Mouse (Mus musculus) granulocyte monocyte progenitor cell, adult 5-6 weeks (primary cell): ENCODE measurements around the gene Lonrf3. TPM values are rescaled to one million over a fixed set of nuclear protein-coding genes. Genes with fewer than 3 reads are reported as not detected.

Experiments used
- ATAC-seq: replicated peaks from 2 replicates; pipeline ENCODE4 v1.8.0; 2016; ENCODE audit warnings: mild to moderate bottlenecking, moderate TSS enrichment, inconsistent platforms; ENCODE audit not compliant: poor library complexity, severe bottlenecking
- total RNA-seq, 2 experiments: library from RNA; stranded (forward) in 1 of 2; stranded (reverse) in 1 of 2; fragments of 200-712, 200-1000 nt in 1 of 2; fragments of >200 nt in 1 of 2; fragmentation: Nextera tagmentation in 1 of 2; gene quantifications; 2 replicates each; pipeline ENCODE4 v1.2.3; 2014 to 2017

Gene Lonrf3
- total RNA-seq (2014; fragmentation: Nextera tagmentation) (6.1 and 8.9 TPM in 2 replicates), total RNA-seq (2017) (29.0 and 31.9 TPM in 2 replicates)

DNA sequence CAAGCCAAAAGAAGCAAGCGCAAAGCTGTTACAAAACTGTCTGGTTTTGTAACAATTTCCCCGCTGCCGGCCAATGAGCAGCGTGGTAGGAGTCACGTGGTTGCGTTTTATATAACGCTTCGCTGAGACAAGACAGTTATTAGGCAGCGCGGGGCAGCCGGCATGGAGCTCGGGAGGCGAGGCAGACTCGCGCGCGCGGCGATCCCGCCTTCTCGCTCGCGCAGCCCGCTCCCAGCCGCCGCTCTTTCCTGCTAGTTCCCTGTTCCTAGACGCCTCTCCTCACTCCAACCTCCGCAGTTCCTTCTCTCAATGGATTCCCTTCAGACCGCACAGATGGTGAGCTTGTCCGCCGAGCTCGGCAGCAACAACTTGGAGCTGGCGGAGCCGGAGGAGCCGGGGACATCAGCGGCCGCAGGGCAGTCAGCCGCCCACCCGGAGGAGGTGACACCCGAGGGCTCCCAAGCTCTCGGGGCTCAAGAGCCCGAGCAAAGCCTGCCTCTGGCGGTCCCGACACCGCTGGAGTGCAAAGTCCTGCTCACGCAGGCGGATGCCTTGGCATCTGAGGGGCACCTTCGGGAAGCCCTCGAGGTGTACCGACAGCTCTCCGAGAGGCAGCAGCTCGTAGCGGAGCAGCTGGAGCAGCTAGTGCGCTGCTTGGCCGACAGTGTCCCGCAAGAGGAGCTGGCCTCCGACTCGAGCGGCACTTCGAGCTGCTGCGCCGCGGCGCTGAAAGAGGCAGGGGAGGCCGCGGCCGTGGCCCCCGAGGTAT is at the start of gene Lonrf3:
Gene Lonrf3 (plus strand): TSS at position 83 of the 769 bp plus-strand sequence.
- peak; percentile 62 for ATAC-seq

DNA sequence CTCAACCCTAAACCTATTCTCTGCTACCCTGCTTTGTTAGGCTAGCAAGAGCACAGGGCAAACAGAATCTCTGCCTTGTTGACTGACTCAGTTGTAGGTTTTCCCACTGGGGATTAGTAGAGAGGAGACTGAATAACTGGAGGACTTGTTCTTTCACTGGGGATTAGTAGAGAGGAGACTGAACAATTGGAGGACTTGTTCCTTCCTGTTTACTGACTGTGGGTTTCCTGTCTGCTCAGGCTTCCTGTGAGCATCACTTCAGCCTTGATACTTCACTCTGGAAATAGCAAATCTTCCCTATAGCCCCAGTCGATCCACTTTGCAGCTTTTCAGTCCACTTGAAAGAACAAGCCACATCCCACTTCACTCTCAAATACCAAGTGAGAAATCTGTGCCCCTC is 49.4 kb upstream of the Lonrf3 start:
- ATAC-seq, result no peak

DNA sequence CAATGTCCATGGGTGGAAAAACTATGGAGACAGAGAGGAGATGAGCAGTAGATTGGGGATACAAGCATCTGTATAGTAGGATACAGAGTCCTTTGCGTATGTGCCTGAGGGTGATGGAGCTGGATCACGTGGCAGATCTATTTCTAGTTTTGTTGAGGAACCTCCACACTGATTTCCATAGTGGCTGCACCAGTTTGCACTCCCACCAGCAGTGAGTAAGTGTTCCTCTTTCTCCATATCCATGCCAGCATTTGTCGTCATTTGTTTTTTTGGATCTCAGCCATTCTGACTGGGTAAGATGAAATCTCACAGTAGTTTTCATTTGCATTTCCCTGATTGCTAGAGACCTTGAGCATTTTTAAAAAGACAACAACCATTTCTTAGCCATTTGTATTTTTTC is 16.7 kb upstream of the Lonrf3 start:
- ATAC-seq, result no peak

DNA sequence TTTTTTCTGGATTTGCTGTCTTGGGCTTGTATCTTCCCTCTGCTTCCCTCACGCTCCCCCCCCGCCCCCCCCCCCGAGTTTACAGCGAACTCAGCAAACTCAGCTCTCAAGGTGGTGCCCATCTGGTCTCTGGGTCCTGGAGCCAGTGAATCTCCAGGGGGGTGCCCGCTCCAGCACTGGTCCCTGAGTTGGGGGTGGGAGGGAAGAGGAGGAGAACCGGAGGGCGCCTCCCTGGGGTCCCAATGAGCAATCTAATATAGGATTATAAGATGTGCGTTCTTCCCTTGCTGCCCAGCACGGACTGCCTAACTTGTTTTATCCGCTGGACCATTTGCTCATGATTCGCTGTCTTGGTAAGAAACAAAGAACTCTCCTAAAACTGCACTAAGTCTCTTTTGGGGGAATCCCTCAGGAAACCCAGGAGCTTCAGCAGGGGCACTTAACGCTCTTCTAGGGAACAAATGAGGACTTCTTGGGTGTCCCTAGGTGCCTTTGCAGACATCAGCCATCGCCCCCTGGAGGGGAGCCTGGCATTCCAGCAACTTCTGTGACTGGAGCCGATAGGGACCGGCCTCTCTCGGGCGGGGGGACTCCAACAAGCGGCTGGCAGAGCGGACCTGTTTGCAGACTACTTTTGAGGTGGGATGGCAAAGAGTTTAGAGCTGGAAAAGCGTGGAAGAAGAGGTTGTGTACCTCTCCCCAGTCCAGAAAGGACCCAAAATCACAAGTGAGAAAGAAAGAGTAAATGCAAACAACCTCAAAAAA is 480 bp upstream of the Lonrf3 start:
- peak; percentile 49 for ATAC-seq

DNA sequence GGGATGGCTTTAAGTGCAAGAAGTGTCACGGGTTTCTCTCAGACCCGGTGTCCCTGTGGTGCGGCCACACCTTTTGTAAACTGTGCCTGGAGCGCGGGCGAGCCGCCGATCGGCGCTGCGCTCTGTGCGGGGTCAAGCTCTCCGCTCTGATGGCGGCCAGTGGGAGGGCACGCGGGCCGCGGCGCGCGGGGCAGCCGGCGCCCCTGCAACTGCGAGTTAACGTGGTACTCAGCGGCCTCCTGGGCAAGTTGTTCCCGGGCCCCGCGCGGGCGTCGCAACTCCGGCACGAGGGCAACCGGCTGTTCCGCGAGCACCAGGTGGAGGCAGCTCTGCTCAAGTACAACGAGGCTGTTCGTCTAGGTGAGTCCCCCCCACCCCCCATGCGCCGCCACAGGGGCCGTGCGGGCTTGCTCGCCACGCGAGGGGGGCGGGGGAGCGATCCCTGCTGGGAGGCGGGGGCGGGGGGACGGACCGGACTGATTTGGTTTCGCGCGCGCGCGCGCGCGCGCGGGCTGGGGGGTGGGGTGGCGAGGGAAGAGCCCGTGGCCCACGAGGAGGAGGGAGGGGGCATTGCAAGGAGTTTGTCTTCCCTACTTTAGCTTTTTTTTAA is 992 bp downstream of the Lonrf3 start:
- ATAC-seq, result peak; percentile 8

DNA sequence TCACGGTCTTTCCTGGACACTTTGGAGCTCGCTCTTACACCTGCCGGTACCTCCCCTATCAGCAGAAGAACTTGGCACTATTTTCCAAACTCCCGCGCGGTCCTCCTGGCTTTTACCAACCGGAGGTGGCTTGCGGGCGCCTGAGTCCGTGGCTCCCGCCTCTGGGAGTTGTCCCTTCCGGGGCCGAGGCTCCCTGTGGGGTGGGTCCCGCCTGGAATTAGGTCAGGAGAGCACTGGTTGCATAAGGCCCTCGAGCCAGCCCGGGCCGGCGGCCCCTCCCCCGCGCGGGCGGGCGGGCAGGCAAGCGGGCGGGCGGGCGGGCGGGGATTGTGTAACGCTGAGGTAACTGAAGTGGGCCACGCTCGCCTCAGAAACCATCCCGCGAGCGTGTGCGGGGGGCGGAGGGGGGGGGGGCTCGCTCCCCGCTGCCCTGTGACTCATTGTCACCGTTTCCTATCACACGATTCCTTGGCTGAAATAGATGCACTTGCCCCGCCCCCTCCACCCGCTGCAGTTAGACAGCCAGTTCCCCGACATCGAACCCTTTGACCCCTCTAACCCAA is 1.8 kb downstream of the Lonrf3 start:
- ATAC-seq, result peak; percentile 70

DNA sequence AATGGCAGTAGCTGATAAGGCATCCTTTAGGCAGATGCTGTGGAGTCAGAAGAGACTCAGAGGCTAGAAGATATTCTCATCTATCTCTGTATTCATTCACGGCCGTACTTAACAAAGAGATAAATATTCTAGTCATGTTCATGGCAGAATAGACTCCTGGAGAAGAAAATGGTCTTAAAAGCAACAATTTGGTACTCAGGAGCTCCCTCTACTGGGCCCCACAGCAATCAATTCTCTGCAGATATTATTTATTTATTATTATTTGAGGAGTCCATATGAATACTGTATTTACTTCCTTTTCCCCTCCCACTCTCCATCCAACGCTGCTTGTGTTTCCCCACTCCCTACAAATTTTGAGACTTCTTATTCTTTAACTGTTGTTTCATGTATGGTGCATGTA is 24.3 kb downstream of the Lonrf3 start:
- no peak; the same call in 1 of the 2 replicates for ATAC-seq

DNA sequence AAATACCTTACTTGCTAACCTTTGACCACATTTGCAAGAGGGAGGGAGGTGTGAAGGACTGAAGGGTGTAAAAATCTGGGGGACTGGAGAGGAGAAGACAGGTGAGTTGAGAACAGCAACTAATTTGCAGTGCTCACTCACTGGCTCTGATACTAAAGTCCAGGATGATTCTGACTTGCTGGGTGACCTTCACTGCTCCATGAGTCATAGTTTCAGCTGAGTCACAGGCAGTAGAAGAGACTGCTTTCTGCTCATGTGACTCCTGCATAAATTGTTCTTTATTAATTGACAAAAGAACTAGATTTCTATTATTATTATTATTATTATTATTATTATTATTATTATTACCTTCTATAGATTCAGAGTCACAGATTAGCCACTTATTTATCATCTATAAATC is 57.2 kb downstream of the Lonrf3 start:
- ATAC-seq, result no peak

DNA sequence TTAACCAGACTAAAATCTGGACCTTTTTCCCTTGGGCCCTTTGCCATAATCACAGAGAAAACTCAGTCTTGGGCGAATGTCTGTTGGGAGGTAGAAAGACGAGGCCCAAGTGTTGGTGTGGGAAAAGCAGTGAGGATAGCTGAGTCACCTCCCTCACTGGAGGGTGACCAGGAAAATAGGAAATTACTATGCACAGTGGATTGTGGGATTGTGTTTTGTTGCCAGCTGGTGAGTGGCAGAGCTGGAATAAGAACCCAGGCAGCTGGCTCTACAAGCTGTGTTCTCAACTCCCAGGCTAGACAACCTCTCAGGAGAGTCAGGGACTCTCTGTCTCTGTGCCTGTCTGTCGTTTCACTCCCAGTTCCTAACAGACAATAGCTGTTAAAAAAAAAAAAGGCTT is 61.8 kb downstream of the Lonrf3 start:
- ATAC-seq, result no peak

DNA sequence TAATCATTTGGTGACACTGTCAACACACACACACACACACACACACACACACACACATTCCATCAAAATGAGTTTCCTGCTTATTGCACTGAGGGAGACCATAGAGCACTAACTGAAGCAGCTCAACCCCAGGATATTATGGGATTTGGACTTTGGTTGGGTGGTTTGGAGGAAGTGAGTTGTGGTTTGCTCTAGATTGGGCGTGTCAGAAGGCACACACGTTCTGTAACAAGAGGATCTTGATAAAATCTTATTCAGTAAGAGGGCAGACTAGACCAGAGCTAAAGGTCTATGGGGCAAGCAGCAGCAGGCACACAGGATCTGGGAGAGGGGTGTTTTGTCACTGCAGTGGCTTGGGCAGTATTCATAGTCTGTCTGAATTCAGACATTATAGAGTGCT is 62.4 kb downstream of the Lonrf3 start:
- ATAC-seq, result peak; percentile 62

DNA sequence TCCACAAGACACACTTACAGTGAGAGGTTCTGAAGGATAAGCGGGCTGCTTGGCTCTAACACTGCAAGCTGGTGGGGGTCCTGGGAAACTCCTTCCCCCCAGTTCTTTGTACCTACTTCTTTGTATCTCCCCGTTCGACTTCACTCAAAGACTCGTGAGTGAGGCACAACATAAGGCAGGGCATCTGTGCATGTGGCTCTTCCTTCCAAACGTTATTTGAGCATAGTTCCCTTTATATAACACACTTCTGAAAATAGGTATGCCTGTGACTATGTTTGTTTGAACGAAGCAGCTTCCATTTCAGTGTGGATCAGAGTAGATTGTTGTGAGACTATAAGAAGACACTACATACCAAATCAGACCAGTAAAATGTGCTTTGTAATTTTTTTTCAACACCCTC is 64.5 kb downstream of the Lonrf3 start:
- no peak for ATAC-seq

DNA sequence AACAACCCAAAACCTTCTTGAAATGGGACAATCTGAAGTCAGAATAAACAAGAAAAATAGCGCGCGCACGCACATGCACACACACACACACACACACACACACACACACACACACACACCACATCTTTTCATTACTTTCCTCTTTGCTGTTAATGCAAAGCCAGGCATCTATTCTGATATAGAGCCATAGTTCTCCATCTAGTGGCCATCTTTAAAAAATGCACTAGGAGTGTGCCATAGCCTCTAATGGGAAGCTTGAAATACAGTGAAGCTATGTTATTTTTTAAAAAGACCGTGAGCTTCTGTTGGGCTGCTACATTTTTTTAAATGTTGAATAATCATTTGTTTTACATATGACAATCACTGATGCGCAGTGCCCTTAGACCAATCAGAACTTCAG is 65.1 kb downstream of the Lonrf3 start:
- ATAC-seq, result peak; percentile 52; the same call in 1 of the 2 replicates

DNA sequence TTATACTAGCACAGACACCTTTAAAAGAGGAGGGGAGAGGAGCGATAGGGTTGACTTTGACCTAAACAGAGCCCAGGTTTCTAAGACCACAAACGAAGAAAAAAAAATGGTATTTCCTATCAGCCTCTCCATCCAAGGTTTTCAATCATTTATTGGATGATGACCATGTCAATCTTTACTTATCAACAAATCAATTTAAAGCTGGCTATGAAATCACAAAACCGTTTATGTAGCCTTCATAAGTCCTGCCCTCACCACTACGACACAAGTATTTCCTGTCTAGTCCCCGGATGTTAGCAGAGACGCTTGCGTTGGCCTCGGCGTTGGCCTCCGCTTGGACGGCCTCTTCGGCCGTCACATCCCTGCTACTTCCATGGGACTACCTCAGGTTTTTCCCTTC is 72.8 kb downstream of the Lonrf3 start, which contains the start of gene Gm6268:
Gene Gm6268 (plus strand): TSS at position 301 of the 400 bp plus-strand sequence.
- no peak for ATAC-seq

DNA sequence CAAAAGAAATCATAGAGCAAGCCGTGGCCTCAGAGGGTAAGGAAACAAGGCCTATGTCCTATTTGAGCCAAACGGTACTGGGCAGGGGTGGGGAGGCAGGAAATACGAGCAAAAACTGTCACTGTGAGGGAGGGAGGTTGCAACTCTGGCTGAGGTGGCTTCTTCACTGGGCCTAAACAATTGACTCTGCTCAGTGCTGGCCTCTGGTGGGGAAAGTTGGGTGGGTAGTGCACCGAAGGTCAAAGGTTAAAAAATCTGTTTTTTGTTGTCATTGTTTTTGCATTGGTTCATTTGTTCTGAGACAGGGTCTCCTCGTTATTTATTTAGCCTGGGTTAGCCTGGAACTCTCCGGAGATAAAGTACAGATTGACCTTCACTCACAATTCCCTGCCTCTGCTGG is 74.2 kb downstream of the Lonrf3 start:
- peak; percentile 55; the same call in 1 of the 2 replicates for ATAC-seq

Other genes starting within 250 kb of the Lonrf3 start
- 1.0 TPM in 1 of 2 replicates, not detected in the other for gene Il13ra1, start 216.2 kb upstream of the Lonrf3 start, total RNA-seq (2014; fragmentation: Nextera tagmentation)
- 0.26 and 0.47 TPM in 2 replicates for gene Il13ra1, start 216.2 kb upstream of the Lonrf3 start, total RNA-seq (2017)
- not detected in 2 replicates for gene Zcchc12, start 132.4 kb upstream of the Lonrf3 start, total RNA-seq (2014; fragmentation: Nextera tagmentation)
- not detected in 2 replicates for gene Zcchc12, start 132.4 kb upstream of the Lonrf3 start, total RNA-seq (2017)
- not detected in 2 replicates for gene Gm6268, start 72.9 kb downstream of the Lonrf3 start, total RNA-seq (2014; fragmentation: Nextera tagmentation)
- gene Gm6268, start 72.9 kb downstream of the Lonrf3 start, total RNA-seq (2017), result not detected in 2 replicates
- gene Gm14569, start 163.5 kb downstream of the Lonrf3 start, total RNA-seq (2014; fragmentation: Nextera tagmentation), result not detected in 2 replicates
- gene Gm14569, start 163.5 kb downstream of the Lonrf3 start, total RNA-seq (2017), result not detected in 2 replicates